Mouse (Mus musculus): ENCODE measurements at regions not wholly inside any gene's neighbourhood (a gene's known extent, or its start where the extent isn't known, plus 50 kb on each side); places are given as distances from the start of the nearest gene placed in this dataset.

DNA sequence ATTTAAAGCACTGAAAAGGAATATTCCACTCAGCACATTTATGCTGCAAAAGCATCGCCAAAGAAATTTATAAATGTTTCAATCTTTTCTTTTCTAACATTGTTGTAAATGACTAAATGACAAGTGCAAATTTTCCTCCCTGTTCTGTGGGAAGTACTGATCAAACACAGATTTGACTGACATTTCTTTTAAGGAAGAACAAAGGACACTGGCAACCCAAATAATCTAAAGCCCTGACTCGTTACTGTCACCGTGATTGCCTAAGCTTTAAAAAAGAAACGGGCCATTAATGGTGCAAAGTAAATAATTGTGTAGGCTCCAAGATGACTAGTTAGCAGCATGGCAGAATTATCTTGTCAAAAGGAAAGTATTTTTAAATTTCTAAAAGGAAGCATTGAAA, 587.4 kb downstream of the Otol1 start:
- DNase-seq (ENCODE audit: low spot score): no peak

Measured in left cerebral cortex, adult 11 months (tissue).